Mouse (Mus musculus) retina, embryonic 14.5 days (tissue): ENCODE measurements at regions not wholly inside any gene's neighbourhood (a gene's known extent, or its start where the extent isn't known, plus 50 kb on each side); places are given as distances from the start of the nearest gene placed in this dataset.

Experiments
- DNase-seq: peaks from one replicate; pipeline ENCODE4 v3.0.0-alpha.2; 2015; ENCODE audit warnings: low spot score

DNA sequence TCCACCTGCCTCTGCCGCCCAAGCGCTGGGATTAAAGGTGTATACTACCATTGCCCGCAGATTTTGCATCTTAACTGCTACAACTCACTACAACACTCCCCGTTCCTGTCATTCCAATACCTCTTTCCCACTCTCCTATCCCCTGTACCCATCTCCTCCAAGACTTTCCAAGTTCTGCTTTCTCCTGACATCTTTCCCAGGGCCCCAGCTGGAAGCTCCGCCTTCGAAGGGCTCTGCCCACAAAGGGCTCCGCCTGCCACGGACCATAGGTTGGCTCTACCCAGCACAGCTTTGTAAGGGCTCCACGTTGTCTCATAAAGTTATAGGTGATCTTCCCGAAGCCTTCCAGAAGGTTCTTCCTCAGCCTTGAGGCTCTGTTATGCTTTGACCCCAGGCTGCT lies 217.1 kb upstream of the Nfe2l3 start:
- DNase-seq: no peak

DNA sequence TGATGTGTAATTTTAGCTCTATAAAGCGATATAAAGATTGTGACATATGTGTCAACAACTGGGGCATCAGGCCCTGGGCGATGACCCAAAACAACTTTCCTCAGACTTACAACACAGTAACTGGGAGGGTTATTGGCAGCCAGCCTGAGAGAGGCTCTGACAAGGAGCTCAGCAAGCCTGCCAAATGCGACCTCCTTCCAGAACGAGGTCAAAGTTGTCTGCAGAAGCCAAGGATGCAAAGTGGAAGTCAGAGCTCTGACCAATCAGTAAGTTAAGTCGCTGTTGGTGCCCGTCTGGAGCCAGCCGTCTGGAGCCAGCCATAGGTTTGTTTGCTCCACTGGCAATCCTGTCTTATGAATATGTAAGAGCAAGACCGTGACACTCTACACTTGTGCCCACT lies 216.0 kb upstream of the Nfe2l3 start:
- peak; percentile 43 for DNase-seq

DNA sequence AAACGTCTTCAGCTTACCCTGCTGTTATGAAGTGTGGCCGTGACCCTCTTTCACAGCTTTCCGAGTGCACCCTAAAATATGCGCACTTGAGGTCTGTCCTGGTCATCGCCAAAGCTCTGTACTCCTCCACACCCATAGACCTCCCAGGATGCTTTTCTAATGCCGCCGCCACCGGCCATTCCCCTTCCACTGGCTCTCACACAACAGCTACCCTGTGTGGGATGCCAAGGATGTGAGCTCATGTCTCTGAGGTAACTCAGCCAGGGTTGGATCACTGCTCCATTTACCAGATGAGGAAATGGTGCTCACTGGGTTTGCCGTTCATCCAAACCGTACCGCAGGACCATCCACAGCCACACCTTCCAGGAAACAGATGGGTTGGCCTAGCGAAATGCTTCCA lies 212.8 kb upstream of the Nfe2l3 start:
- DNase-seq: no peak

DNA sequence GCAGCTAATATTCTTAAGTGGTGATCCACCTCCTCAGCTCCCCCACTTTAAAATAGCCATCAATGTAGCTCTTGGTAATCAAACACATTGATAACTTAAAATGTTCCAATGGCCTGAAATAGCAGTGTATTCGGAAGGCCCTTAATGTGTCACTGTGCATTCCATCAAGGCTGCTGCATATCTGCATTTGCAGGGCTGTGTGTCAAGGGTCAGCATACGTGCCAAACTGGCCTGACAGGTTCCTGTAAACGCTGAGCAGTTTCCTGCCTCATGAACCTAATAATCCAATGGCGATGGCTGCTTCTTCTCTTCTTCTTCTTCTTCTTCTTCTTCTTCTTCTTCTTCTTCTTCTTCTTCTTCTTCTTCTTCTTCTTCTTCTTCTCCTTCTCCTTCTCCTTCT lies 211.7 kb upstream of the Nfe2l3 start:
- no peak for DNase-seq

DNA sequence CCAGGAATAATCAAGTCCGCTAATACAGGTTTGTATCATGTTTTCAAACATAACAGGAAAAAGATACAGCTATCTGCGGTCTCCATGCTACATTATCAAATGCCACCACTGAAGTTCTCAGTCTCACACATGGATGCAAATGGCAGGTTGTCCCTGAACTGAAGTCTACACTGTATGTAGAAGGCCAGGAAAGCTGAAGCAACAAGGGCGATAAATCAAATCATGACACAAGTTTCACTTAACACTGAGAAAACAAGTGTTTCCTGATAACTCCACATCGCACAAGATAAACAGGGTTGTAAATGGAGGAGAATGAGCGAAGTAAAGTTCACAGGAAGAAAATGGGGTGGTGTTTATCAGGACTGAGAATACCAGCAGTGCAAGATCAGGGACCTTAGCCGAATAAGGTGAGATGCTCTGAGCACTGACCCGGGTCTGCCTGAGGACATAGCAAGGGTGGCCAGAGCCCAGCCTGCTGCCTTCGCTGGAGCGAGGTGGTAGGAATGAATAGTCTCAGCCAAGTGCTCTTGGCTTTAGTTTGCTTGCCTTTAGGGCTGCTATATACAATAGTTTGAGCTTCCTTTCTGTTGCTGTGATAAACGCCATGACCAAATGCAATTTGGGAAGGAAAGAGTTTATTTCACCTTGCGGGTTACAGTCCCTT lies 196.3 kb upstream of the Nfe2l3 start:
- no peak for DNase-seq

DNA sequence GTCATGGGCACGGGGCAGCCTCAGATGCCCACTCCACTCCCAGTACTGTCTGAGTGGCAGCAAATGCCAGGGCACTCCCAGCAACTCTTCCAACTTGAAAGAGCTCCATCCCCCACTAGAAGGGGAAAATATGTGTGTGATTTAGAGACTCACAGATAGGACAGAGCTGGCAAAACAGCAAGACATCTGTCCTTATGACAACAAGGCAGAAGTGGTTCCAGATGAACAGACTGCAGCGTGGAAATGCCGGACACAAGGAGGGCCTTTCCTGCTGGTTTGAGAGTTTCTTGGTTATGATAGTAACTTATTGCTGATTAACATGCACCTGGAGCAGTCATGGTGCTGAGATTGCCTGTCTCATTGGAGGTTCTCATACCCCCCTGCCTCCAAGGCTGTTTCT lies 192.4 kb upstream of the Nfe2l3 start:
- no peak for DNase-seq

DNA sequence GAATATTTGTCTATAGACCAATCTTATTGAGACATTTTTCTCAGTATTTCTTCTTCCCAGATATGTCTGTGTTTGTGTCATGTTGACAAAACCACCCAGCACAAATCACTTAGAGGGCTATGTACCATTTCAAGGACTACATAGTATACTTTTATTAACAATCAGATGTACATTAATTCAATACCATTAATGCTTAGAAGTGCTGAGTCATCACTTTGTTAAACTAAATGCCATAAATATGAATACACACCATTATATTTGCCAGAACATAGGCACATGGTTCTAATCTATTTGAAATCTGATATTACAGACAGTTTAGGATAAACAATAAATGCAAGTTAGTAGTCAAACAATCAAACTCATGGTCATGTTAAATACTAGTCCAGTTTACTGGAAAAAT lies 182.2 kb upstream of the Nfe2l3 start:
- DNase-seq: no peak

DNA sequence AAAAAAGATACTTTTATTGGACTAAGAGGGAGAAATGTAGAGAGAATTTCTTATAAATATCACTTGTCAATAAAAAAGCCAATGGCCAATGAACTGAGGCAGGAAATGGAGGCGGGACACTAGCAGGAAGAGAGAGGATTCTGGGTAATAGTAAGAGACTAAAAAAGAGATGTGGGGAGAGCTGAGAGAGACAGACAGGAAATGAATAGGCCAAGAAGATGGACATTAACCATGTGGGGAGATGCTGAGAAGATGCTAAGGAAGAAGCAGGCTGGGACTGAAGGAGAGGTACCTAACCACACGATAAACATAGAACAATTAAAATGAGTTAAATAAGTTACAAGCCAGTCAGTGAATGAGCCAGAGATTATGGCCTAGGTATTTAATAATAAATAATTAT lies 181.0 kb upstream of the Nfe2l3 start:
- no peak for DNase-seq

DNA sequence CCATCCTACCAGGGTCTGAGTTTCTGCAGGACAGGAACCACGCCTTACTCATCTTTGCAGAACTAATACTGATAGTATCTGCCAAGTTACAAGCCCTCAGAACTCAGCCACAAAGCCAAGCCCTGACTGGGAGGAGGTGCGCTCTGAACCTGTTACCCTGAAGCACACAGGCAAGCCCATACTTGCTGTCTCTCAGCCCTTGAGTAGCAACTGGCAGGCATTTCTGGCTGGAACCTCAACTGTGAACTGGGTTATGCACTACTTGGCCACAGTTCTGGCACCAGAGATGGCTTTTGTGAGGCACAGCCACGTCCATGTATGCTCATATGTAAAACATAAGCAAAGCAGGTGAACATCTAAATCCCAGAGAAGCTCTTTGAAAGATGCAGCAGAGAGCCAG lies 179.7 kb upstream of the Nfe2l3 start:
- no peak for DNase-seq

DNA sequence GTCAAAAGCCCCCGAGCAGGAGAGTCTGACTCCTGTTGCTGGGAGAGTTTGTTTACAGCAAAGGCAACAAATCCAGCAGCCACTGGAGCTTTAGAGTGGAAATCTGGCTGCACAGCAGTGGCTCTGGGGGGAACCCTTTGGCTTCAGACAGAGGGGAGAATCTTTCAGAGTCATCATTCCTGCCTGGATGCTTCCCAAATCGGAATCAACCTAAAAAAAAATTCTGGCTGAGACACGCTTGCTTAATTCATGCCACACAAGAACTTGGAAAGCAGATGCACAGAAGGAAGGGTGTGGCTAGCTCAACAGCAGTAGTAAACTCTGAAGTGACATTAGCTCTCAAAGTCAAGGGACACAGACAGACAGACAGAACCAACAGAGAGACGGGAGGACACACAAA lies 175.8 kb upstream of the Nfe2l3 start:
- no peak for DNase-seq

DNA sequence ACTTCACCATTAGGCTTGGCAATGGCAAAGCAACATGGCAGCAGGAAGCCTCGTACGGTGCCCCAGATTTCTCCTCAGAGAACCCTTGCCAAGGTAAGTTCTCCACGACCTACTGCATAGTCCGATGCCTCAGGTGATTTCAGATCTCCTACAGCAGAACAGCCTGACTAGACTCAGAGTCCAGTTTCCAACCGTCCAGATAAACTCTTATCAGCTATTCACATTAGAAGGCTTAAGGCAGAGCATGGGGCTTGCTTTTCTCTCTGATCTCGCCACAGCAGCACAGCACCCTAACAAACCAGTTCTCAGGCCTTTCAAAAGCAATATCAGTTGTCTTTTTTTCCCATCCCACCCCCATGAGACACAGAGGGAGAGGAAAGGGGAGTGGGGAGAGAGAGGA lies 174.9 kb upstream of the Nfe2l3 start:
- DNase-seq: no peak

DNA sequence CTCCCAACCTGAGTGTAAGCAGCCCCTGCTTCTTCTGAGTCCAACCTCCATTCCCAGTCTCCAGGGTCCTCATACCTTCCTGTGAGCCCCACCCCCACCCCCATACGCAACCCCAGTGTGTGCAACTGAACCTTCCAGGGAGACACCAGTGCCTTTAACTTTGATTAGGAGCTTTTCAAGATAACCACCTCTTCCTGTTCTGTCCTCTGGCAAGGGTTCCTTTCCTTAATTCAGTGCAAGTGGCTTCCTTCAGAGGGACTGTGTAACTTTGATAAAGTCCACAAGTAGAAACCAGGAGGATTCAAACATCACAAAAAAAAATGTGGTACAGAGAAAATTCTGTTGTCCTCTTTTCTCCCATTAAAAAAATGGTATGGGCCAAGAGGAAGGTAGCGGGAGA lies 174.2 kb upstream of the Nfe2l3 start:
- no peak for DNase-seq

DNA sequence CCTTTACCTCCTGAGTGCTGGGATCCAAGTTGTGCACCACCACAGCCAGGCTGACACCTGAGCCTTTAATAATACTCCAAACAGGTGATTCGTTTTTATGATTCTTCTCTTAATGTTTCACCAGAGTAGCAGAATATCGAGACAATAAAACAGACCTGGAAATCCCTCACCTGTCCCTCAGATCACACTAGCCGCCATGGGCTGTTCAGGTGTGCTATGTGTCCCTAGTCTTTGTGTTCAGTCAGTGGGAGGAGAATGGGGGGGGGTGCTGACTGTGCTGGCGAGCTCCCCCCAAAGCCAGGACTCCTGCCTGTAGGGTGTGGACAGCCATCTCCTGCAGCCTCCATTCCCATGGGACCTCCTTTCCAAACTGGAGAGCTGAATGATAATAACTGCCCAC lies 168.9 kb upstream of the Nfe2l3 start:
- no peak for DNase-seq

DNA sequence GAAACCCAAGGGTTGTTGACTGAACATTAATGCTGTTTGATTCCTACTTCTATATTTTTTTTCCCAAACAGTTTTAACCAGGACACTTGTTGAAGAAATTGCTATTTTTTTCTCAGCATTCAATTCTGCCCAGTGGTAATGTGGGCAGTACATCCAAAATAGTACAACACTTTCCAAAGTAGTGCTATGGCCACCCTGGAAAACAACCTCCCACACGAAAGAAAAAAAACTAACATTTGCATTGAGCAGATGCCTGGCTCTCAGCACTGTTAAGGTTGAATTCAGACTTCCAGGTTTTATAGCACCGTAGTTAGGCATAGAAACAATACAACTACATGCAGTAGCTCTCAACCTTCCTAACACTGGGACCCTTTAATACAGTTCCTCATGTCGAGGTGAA lies 167.1 kb upstream of the Nfe2l3 start:
- no peak for DNase-seq

DNA sequence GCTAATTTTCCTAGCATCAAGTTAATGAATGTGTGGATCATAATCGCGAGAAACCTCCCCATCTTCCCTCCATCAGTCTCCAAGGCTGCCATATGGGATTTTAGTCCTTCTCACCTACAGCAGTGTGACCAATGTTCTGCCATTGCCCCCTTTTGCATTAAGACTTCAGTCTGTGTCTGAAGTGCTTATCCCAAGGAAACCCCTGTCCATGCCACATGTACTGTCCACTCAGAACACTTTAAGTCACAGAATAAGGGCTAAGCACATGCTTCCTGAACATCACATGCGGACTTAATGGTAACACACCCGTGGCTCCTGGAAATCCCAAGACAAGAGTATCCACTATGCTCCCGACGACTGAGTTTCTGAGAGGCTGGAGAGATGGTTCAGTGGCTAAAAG lies 165.7 kb upstream of the Nfe2l3 start:
- no peak for DNase-seq

DNA sequence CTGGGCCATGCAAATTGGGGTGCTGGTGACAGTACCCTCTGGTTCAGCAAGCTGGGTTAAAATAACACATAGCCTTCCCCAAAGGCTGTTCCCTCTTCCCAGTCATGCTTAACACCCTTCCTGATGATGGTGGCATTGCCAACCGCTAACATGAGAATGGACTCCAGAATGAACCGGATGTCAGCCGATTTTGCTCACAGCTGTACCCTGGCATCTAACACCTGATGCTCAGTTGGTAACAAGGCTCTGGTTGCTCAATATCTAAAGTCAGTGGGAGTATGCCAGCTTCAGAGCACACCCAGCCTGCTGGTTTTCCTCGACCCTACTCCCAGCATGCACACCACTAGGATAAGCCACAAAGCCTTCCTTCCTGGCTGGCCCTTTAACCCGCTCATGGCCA lies 164.6 kb upstream of the Nfe2l3 start:
- DNase-seq: no peak

DNA sequence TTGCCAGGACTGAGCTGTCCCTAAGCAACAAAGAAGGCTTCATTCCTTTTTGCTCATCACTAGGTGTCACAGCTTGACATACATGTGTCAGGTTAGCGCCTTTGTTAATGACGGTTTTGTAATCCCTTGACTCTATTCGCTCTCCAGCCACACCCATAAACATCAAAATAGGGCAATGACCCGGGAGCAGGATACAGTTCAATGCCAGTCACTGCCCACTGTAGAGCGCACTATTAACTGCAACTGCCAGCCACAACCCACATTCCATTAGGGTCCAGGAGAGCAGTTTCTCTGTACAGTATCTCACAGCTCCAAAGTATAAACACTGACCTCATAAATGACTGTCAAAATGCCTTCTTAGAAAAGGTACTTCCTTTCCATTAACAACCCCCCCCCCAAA lies 163.5 kb upstream of the Nfe2l3 start:
- no peak for DNase-seq

DNA sequence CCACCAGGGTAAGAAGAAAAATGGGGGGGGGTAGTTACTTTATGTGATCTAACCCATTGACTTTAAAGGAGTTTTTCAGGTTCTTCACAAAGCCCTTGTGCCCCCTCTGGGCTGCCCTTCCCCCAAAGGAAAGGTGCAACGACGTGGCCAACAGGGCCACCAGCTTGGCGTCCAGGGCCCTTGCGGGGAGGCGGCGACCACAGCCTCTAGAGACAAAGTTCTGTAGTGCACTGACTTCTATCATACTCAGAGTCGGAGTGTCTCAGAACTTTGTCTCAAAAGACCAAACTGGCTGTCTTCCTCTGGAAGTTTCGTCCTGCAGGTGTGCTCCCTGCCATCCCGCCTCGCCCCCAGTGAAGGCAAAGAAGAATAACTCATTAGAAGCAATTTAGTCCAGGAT lies 162.9 kb upstream of the Nfe2l3 start:
- DNase-seq: no peak

DNA sequence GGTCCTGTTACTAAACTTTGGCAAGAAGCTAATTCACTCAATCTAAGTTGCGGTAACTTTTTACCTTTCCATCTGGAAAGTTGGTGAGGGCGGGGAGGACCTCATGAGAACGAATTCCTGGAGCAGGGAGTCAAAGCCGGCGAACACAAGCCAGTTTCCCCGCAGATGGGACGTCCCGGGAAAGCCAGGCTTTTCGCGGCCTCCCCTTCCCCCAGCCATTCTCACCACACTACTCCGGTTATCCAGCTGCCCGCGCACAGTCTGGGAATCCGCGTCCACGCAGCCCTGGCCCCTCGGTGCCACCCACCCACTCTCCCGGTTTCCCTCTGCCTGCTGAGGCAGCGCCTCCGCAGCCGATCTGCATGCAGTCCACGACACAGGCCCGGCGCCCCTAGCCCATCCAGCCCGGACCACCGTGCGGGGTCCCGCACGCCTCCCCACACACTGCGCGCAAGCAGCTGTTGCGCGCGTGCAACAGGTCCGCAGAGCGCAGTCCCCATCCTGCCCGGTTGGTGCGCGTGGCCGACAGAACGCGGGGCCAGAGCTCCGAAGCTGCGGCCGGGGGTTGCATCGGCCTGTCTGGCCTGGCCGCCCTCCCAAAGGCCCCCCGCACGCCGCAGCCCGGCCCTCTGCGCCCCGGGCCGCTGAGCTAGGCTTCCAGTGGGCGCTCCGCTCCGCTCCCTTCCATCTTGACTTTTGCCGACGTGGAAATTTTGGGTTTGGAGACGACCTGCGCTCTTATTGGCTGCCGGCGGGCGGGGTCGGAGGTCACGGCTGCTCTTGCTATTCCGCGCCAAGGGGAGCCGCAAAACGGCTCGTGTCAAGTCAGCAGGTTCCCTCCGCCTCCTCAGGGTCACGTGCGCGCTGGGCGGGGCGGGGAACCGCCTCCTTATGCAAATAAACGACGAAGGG lies 162.0 kb upstream of the Nfe2l3 start:
- peak; percentile 87 for DNase-seq

DNA sequence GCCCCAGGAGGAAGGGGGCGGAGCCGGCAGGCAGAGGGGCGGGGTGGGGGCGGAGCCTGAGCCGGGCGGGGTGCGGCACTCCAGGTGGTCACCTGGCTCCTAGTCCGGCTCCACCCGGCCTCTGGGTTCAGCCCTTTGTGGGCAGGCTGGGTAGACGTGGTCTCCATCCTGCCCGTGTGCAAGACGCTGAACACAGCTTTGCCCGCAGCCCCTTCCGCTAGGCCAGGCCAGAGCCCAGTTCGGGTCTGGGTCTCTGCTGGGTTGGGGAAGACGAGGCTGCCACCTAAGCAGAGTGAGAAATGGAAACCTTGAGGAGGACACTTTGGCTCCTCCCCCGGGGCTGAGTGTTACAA lies 161.4 kb upstream of the Nfe2l3 start:
- no peak for DNase-seq

DNA sequence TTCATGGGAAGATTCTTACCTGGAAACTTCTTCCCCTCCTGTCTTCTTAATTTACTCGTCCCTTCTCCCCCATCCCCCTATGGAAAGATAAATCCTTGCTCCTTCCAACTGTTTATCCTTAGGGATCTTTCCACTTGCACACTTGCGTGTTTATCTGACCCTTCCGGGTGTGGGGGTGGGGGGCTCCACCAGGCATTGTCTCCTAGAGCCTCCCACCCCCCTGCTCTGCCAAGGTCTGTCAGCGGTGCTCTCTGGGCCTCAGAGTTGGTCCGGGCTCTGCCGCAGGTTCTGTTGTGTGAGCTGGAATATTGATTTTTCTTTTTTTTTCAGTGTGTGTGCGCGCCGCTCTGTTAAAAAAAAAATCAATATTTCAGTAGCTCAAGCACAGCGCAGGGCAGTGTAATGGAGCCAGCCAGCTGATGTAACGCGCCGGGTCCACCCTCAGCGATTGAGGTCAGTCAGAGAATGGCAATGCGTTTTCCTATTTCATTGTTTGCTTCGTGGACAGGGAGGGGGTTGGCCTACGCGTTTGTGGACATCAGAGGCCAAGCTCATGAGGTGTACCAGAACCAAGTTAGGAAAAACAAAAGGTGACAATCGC lies 160.2 kb upstream of the Nfe2l3 start:
- peak; percentile 68 for DNase-seq

DNA sequence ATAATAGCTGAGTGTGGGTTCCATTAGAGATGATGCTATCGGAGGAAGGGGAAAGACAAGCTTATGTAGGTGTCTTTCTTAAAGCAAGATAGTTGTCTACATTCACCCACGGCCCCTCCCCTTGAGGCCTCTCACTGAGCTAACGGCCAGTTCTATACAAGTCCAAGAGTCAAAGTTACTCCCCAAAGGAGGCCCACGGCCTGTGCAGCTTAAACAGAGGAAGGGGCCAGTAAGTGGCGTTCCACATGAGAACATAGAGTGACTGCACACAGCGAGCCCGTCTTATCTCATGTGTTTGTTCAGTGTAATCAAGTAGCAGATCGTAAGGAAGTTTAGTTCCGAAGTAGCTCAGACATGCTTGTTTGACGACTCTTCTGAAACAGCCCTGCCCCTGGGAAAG lies 153.0 kb upstream of the Nfe2l3 start:
- DNase-seq: no peak

DNA sequence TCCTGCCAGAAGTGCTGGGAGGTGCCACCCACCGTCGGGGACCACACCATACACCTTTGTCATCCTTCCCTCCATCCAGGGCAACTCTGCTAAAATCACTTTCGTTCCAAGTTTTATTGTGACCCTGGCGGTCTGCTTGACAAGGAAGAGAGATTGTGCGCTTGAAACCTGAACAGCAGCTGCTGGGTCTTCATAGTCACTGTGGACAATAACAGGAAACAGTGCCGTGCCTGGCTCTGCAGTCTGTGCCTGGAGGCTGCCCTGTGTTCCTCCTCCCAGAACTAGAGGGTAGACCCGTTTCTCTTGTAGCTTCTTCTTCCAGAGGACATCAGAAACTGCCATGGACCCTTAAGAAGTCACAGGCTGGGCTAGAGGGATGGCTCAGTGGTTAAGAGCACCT lies 152.2 kb upstream of the Nfe2l3 start:
- DNase-seq: no peak
